Mouse (Mus musculus): ENCODE measurements around the gene Exoc6b. TPM values are rescaled to one million over a fixed set of nuclear protein-coding genes. Genes with fewer than 3 reads are reported as not detected.
A peak's percentile ranks its signal among the peaks of the same experiment; 100 is the strongest.

Exoc6b gene
- polyA plus RNA-seq, 1 experiment from 2014 or later = 15.2 TPM

- no peaks in the 10 kb centered on the region for H3K36me3 ChIP-seq
Observed at GRCm38 (mm10) chr6:85057641-85058040, 11.7 kb downstream of the Exoc6b start.

DNA sequence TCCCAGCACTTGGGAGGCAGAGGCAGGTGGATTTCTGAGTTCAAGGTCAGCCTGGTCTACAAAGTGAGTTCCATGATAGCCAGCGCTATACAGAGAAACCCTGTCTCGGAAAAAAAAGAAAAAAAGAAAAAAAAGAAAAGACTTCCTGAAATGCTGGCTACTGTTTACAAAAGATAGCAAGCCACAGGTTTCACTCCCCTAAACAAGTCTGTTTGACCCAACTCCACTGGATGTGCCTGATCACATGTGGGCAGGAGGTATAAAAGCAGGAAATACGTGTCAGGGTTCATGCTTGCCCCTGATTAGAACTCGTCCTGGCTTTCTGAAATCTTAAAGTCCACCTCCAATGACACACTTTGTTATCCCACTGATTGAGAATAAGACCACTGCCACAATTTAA lies 18.2 kb downstream of the Exoc6b start:
- no peak overlapping the region for H3K4me2 ChIP-seq
- no peaks in the 10 kb centered on the region for H3K9me3 ChIP-seq (replicated peaks)
- no peaks in the 10 kb centered on the region for H3K27me3 ChIP-seq
- H3K9ac ChIP-seq = no peak overlapping the region
- H3K4me1 ChIP-seq (replicated peaks) = no peaks in the 10 kb centered on the region
- no peak overlapping the region for H3K4me3 ChIP-seq
- WGBS = 70% methylated on average over 4 of the region's 4 CpGs
- H3K27ac ChIP-seq = no peak overlapping the region
- ATAC-seq (replicated peaks; ENCODE audit: insufficient number of reproducible peaks, insufficient read depth, low FRiP score, low read depth) = no peak
- no peaks in the 10 kb centered on the region for H3K36me3 ChIP-seq

More at GRCm38 (mm10) chr6:85057641-85058040, 11.7 kb downstream of the Exoc6b start:
- H3K27me3 ChIP-seq = no peaks in the 10 kb centered on the region
- no peaks in the 10 kb centered on the region for H3K4me1 ChIP-seq (replicated peaks)
- no peak overlapping the region for H3K9ac ChIP-seq
- WGBS = 73% methylated on average over 1 of the region's 1 CpGs
- H3K27ac ChIP-seq = no peak overlapping the region
- H3K9me3 ChIP-seq (replicated peaks) = no peaks in the 10 kb centered on the region
- no peak overlapping the region for H3K4me2 ChIP-seq
- ATAC-seq (replicated peaks; ENCODE audit: insufficient number of reproducible peaks, insufficient read depth, low FRiP score, low read depth) = no peak
- H3K4me3 ChIP-seq = no peak overlapping the region

GRCm38 (mm10) chr6:85046531-85046930 lies 22.8 kb downstream of the Exoc6b start:
- Histone ChIP-seq H3K27ac (no peak overlapping the region), H3K4me1 (replicated peaks) (no peaks in the 10 kb centered on the region; the same call in 1 of the 2 replicates), H3K27me3 (no peaks in the 10 kb centered on the region), H3K9me3 (replicated peaks) (no peaks in the 10 kb centered on the region), H3K4me3 (no peak overlapping the region), H3K9ac (no peak overlapping the region), H3K4me2 (no peak overlapping the region), H3K36me3 (no peaks in the 10 kb centered on the region)
- 81% methylated on average over 3 of the region's 3 CpGs for WGBS
- ATAC-seq (replicated peaks; ENCODE audit: insufficient number of reproducible peaks, insufficient read depth, low FRiP score, low read depth) = no peak

DNA sequence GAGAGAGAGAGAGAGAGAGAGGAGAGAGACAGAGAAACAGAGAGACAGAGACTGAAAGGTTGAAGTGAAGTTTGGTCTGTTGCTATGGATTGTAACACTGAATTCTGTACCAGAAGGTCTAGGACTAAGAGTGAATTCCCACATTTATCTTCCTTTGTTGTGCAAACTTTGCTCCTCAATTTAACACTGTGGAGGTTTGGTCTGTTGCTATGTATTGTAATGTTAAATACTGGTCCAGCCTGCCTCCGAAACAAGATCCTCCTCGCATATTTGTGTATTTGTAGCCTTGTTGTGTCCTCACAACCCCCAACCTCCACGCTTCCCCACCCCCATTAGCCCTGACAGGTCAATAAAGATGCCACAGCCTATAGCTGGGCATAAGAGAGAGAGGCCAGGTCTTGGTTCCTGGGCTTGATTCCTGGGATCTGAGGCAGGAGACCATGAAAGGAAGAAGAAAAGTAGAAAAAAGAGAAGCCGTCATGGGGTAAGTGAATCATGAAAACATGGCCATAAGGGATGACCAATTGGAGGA lies 24.6 kb downstream of the Exoc6b start:
- ATAC-seq (replicated peaks; ENCODE audit: insufficient number of reproducible peaks, insufficient read depth, low FRiP score, low read depth) = no peak
- Histone ChIP-seq H3K9ac (no peak overlapping the region), H3K27me3 (no peaks in the 10 kb centered on the region), H3K4me2 (no peak overlapping the region), H3K9me3 (replicated peaks) (no peaks in the 10 kb centered on the region), H3K4me3 (no peak overlapping the region), H3K36me3 (no peaks in the 10 kb centered on the region), H3K27ac (no peak overlapping the region), H3K4me1 (replicated peaks) (no peaks in the 10 kb centered on the region; the same call in 1 of the 2 replicates)
- WGBS = 72% methylated on average over 4 of the region's 4 CpGs

DNA sequence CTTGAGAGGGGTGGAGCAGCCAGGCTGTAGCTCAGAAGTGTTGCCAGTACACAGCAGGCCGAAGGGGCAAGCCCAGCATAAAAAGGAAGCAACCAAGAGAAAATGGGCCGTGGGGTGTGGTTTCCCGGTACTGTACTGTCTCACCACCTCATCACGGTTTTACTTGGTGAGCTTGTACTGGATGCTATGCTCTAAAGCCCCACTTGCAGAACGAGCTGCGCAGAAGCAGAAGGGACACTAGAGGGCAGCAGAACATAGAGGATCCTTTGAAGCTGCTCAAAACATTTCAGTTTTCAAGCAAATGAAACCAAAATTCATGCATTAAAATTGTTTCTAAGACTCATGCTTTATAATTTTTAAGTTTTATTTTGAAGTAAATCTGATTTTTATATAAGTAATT lies 31.6 kb downstream of the Exoc6b start:
- Histone ChIP-seq H3K4me3 (no peak overlapping the region), H3K4me2 (no peak overlapping the region), H3K36me3 (no peaks in the 10 kb centered on the region), H3K27me3 (no peaks in the 10 kb centered on the region), H3K4me1 (replicated peaks) (0 out of 2 replicates have a peak, but pooled peaks cover 2% of the 10 kb centered on the region), H3K27ac (no peak overlapping the region), H3K9me3 (replicated peaks) (no peaks in the 10 kb centered on the region), H3K9ac (no peak overlapping the region)
- 6% methylated on average over 6 of the region's 6 CpGs for WGBS
- ATAC-seq (replicated peaks; ENCODE audit: insufficient number of reproducible peaks, insufficient read depth, low FRiP score, low read depth) = no peak

DNA sequence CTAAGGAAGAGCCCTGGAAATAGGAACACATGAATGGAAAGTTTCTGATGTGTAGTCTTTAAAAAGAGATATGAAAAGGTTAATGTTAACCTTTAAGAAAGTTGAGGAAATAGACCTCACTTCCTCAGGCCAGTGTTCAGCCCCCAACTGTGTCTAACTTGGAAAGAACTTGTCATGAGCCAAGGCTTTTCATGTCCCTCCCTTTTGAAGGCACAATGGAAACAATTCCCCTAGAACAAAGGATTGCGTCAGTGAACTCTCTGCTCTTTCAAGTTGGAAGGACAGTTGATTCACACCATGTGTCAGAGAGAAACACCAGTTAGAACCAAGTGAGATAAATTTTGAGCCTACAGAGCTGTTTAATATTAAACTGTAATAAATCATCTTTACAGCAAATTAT lies 39.6 kb downstream of the Exoc6b start:
- peak; percentile 69; the same call in 1 of the 2 replicates for ATAC-seq (replicated peaks; ENCODE audit: insufficient number of reproducible peaks, insufficient read depth, low FRiP score, low read depth)
- H3K4me1 ChIP-seq (replicated peaks) = no peaks in the 10 kb centered on the region
- no peak overlapping the region for H3K4me3 ChIP-seq
- no peaks in the 10 kb centered on the region for H3K36me3 ChIP-seq
- H3K27me3 ChIP-seq = no peaks in the 10 kb centered on the region
- no peak overlapping the region for H3K4me2 ChIP-seq
- peak overlapping the region; percentile 28; the same call in 1 of the 2 replicates for H3K27ac ChIP-seq
- 50% methylated on average over 1 of the region's 1 CpGs for WGBS
- no peak overlapping the region for H3K9ac ChIP-seq
- no peaks in the 10 kb centered on the region for H3K9me3 ChIP-seq (replicated peaks)

GRCm38 (mm10) chr6:85024403-85024802 lies 44.9 kb downstream of the Exoc6b start:
- Histone ChIP-seq H3K4me1 (replicated peaks) (no peaks in the 10 kb centered on the region), H3K27me3 (no peaks in the 10 kb centered on the region), H3K4me3 (no peak overlapping the region), H3K27ac (no peak overlapping the region), H3K9ac (no peak overlapping the region), H3K9me3 (replicated peaks) (no peaks in the 10 kb centered on the region), H3K36me3 (no peaks in the 10 kb centered on the region), H3K4me2 (no peak overlapping the region)
- ATAC-seq (replicated peaks; ENCODE audit: insufficient number of reproducible peaks, insufficient read depth, low FRiP score, low read depth) = no peak

GRCm38 (mm10) chr6:85017011-85017410 lies 52.3 kb downstream of the Exoc6b start:
- Histone ChIP-seq H3K4me1 (replicated peaks) (no peaks in the 10 kb centered on the region), H3K4me3 (no peak overlapping the region), H3K4me2 (no peak overlapping the region), H3K9ac (no peak overlapping the region), H3K36me3 (no peaks in the 10 kb centered on the region), H3K27me3 (no peaks in the 10 kb centered on the region), H3K9me3 (replicated peaks) (no peaks in the 10 kb centered on the region), H3K27ac (no peak overlapping the region)
- 26% methylated on average over 2 of the region's 2 CpGs for WGBS
- ATAC-seq (replicated peaks; ENCODE audit: insufficient number of reproducible peaks, insufficient read depth, low FRiP score, low read depth) = no peak

DNA sequence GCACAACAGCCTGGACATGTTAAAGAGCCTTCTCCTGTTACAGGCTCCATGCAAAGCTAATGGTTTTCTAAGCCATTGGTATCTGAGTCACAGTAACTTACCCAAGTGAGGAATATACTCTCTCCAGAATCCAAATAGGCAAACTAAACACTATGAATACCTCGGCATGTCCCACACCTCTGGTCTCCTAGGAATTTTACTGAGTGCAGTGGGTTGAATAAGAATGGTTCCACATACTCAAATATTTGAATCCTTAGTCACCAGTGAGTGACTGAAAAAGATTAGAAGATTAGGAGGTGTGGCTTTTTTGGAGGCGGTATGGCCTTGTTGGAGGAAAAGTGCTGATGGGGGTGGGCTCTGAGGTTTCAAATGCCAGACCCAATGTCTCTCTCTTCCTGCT lies 55.4 kb downstream of the Exoc6b start:
- no peaks in the 10 kb centered on the region for H3K9me3 ChIP-seq (replicated peaks)
- ATAC-seq (replicated peaks; ENCODE audit: insufficient number of reproducible peaks, insufficient read depth, low FRiP score, low read depth) = no peak
- no peak overlapping the region for H3K4me3 ChIP-seq
- H3K27me3 ChIP-seq = no peaks in the 10 kb centered on the region
- no peak overlapping the region for H3K4me2 ChIP-seq
- H3K27ac ChIP-seq = no peak overlapping the region
- H3K36me3 ChIP-seq = no peaks in the 10 kb centered on the region
- H3K9ac ChIP-seq = no peak overlapping the region
- H3K4me1 ChIP-seq (replicated peaks) = no peaks in the 10 kb centered on the region
- WGBS = 75% methylated on average over 2 of the region's 2 CpGs

GRCm38 (mm10) chr6:85010397-85010796 lies 58.9 kb downstream of the Exoc6b start:
- Histone ChIP-seq H3K9me3 (replicated peaks) (no peaks in the 10 kb centered on the region), H3K27ac (no peak overlapping the region), H3K4me2 (no peak overlapping the region), H3K9ac (no peak overlapping the region), H3K4me1 (replicated peaks) (no peaks in the 10 kb centered on the region), H3K36me3 (no peaks in the 10 kb centered on the region), H3K4me3 (no peak overlapping the region), H3K27me3 (no peaks in the 10 kb centered on the region)
- 84% methylated on average over 2 of the region's 2 CpGs for WGBS
- no peak for ATAC-seq (replicated peaks; ENCODE audit: insufficient number of reproducible peaks, insufficient read depth, low FRiP score, low read depth)

- Histone ChIP-seq H3K36me3 (no peaks in the 10 kb centered on the region), H3K4me2 (no peak overlapping the region), H3K4me3 (no peak overlapping the region), H3K9me3 (replicated peaks) (no peaks in the 10 kb centered on the region), H3K9ac (no peak overlapping the region), H3K27me3 (no peaks in the 10 kb centered on the region), H3K27ac (no peak overlapping the region), H3K4me1 (replicated peaks) (no peaks in the 10 kb centered on the region)
- ATAC-seq (replicated peaks; ENCODE audit: insufficient number of reproducible peaks, insufficient read depth, low FRiP score, low read depth) = no peak
Observed at GRCm38 (mm10) chr6:84995418-84995817, 73.9 kb downstream of the Exoc6b start.

GRCm38 (mm10) chr6:84976563-84976971 lies 92.7 kb downstream of the Exoc6b start:
- H3K4me2 ChIP-seq = peak overlapping the region; percentile 35; the same call in 1 of the 2 replicates
- no peak overlapping the region for H3K4me3 ChIP-seq
- no peaks in the 10 kb centered on the region for H3K36me3 ChIP-seq
- peak; percentile 64; the same call in 1 of the 2 replicates for ATAC-seq (replicated peaks; ENCODE audit: insufficient number of reproducible peaks, insufficient read depth, low FRiP score, low read depth)
- H3K9me3 ChIP-seq (replicated peaks) = no peaks in the 10 kb centered on the region
- H3K27ac ChIP-seq = peak overlapping the region; percentile 65
- 15% methylated on average over 3 of the region's 3 CpGs for WGBS
- H3K4me1 ChIP-seq (replicated peaks) = peaks cover 10% of the 10 kb centered on the region
- H3K27me3 ChIP-seq = no peaks in the 10 kb centered on the region
- no peak overlapping the region for H3K9ac ChIP-seq
